Mouse (Mus musculus): ENCODE data around the gene Cd5l. TPM values are rescaled to one million over a fixed set of nuclear protein-coding genes. Genes with fewer than 3 reads are reported as not detected.
"Not testable (repeated sequence)": the region's sequence is repeated elsewhere in the genome, so short reads cannot be mapped to it uniquely, and the experiment has no call there.

Cd5l gene
- polyA plus RNA-seq, 1 experiment from 2014 or later: 0.22 TPM

DNA sequence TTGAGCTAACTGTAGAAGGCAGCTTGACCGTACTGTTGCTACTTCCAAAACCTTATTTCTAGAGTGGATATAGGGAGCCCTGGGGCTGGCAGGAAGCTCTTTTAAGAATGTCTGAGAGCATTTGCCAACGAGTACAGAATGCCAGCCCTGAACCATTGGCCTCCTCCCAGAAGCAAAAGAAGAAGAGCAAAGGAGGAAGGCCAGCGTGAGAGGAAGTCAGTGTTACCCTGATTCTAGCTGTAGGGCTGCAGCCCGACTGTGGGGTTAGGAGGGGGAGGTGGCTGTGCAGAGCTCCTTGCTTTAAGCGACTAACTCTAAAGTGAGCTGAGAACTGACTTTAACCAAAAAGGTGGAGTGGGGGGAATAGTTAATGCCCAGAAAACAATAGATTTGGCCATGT, 11.5 kb downstream of the Cd5l start:
- no peaks in the 10 kb centered on the region for H3K4me1 ChIP-seq (ENCODE audit: control insufficient read depth, insufficient read depth, low read length)
- no peaks in the 10 kb centered on the region for H3K9me3 ChIP-seq (replicated peaks; ENCODE audit: control insufficient read depth, low read length)
- no peak overlapping the region for H3K27ac ChIP-seq (ENCODE audit: low read length)
- no peak overlapping the region for H3K4me2 ChIP-seq (ENCODE audit: low read depth, low read length)
- no peaks in the 10 kb centered on the region for H3K27me3 ChIP-seq (ENCODE audit: control insufficient read depth, insufficient read depth, low read length)
- WGBS: 64% methylated on average over 5 of the region's 5 CpGs
- H3K36me3 ChIP-seq (ENCODE audit: control insufficient read depth, insufficient read depth): no peaks in the 10 kb centered on the region
- ATAC-seq (replicated peaks; ENCODE audit: extremely low read depth, insufficient read depth, low FRiP score): no peak
- H3K4me3 ChIP-seq (ENCODE audit: low read length): no peak overlapping the region
- H3K9ac ChIP-seq (ENCODE audit: low read length): no peak overlapping the region

DNA sequence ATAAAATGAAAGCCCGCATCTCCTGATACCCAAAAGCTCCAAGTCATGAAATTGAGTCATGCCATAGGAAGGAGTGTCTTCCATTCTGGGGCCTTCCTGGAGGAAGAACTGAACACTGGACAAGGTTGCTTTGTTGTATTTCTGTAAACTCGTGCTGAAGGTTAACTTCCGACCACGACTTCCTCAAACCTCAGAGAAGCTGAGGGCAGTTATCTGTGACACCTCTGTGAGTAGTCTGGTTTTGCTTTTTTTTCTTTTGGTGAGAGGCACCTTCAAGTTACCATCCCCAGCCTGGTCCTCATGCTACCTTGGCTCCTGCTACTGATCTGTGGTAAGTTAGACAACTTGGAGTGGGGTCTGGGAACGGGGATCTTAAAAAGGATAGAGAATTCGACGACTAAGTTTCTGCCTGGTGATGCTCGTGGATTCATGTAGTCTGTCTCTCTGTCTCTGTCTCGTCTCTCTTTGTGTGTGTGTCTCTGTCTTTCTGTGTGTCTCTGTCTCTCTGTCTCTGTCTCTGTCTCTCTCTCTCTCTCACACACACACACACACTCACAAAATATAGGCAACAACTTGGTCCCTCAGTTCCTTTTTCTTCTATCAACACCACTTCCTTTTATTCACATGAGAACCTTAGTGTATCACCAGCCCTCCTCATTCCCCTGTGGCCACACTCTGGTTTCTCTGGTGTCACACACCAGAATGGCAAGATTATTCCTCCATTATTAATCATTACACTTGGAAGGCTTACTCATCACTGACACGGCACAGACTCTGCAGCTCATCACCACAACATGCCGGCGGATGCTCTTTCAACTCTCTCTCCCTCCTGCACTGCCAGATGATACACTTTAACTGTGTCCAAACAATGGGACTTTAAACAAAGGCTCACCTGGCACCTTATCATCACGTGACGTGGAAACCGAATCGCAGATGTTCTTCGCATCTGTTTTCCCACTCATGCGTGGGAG, 18.8 kb downstream of the Cd5l start, which contains the start of gene Fcrl1:
Gene Fcrl1, plus strand, starts transcription at position 193 of the 971 bp plus-strand sequence.
- peaks cover 3% of the 10 kb centered on the region; the same call in 1 of the 2 replicates for H3K4me1 ChIP-seq (ENCODE audit: control insufficient read depth, insufficient read depth, low read length)
- H3K4me3 ChIP-seq (ENCODE audit: low read length): no peak within 1 kb of the TSS
- H3K9ac ChIP-seq (ENCODE audit: low read length): no peak within 1 kb of the TSS
- H3K27ac ChIP-seq (ENCODE audit: low read length): no peak within 1 kb of the TSS
- no peaks in the 10 kb centered on the region for H3K9me3 ChIP-seq (replicated peaks; ENCODE audit: control insufficient read depth, low read length)
- no peaks in the 10 kb centered on the region for H3K36me3 ChIP-seq (ENCODE audit: control insufficient read depth, insufficient read depth)
- no peak within 1 kb of the TSS for H3K4me2 ChIP-seq (ENCODE audit: low read depth, low read length)
- no peak for ATAC-seq (replicated peaks; ENCODE audit: extremely low read depth, insufficient read depth, low FRiP score)
- no peaks in the 10 kb centered on the region for H3K27me3 ChIP-seq (ENCODE audit: control insufficient read depth, insufficient read depth, low read length)
- 69% methylated on average over 18 of the region's 18 CpGs for WGBS

DNA sequence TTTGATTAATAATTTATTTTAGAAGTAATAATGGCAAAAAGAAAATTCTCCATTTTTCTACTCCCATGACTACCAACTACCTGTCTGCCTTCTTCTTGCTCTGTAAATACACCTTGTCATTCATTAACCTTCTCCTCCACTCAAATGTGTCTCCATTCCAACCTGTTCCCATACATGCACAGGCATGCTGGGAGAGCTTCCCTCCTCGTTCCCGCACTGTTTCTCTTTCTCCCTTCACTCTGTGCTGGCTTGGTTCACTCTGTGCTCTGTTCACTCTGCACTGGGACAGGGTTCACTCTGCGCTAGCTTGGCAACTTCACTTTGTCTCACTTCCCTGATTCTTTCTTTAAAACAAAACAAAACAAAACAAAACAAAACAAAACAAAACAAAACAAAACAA, 19.5 kb downstream of the Cd5l start:
- no peak overlapping the region for H3K4me3 ChIP-seq (ENCODE audit: low read length)
- 57% methylated on average over 3 of the region's 3 CpGs for WGBS
- no peaks in the 10 kb centered on the region for H3K36me3 ChIP-seq (ENCODE audit: control insufficient read depth, insufficient read depth)
- no peak overlapping the region for H3K27ac ChIP-seq (ENCODE audit: low read length)
- no peaks in the 10 kb centered on the region for H3K27me3 ChIP-seq (ENCODE audit: control insufficient read depth, insufficient read depth, low read length)
- no peak for ATAC-seq (replicated peaks; ENCODE audit: extremely low read depth, insufficient read depth, low FRiP score)
- no peak overlapping the region for H3K9ac ChIP-seq (ENCODE audit: low read length)
- peaks cover 6% of the 10 kb centered on the region; the same call in 1 of the 2 replicates for H3K4me1 ChIP-seq (ENCODE audit: control insufficient read depth, insufficient read depth, low read length)
- H3K9me3 ChIP-seq (replicated peaks; ENCODE audit: control insufficient read depth, low read length): no peaks in the 10 kb centered on the region
- no peak overlapping the region for H3K4me2 ChIP-seq (ENCODE audit: low read depth, low read length)

DNA sequence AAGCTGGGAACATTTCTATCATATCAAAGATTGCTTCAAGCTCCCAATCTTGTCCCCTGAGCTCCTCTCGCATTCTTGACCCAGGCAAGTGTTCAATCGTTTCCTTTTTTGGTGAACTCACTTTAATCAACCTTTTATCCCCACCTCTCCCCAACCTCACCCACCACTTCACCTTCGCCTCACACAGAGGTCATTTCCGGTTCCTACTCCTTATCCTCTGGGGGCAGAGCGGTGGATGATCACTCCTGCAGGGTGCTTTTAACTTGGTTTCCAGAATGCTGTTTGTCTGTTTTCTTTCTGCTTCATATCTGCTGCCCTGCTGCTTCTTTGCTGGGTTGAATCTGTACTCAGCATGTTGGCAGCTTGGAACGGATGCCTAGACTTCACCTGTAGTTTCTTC, 20.0 kb downstream of the Cd5l start:
- H3K36me3 ChIP-seq (ENCODE audit: control insufficient read depth, insufficient read depth): no peaks in the 10 kb centered on the region
- no peak for ATAC-seq (replicated peaks; ENCODE audit: extremely low read depth, insufficient read depth, low FRiP score)
- WGBS: 36% methylated on average over 6 of the region's 6 CpGs

DNA sequence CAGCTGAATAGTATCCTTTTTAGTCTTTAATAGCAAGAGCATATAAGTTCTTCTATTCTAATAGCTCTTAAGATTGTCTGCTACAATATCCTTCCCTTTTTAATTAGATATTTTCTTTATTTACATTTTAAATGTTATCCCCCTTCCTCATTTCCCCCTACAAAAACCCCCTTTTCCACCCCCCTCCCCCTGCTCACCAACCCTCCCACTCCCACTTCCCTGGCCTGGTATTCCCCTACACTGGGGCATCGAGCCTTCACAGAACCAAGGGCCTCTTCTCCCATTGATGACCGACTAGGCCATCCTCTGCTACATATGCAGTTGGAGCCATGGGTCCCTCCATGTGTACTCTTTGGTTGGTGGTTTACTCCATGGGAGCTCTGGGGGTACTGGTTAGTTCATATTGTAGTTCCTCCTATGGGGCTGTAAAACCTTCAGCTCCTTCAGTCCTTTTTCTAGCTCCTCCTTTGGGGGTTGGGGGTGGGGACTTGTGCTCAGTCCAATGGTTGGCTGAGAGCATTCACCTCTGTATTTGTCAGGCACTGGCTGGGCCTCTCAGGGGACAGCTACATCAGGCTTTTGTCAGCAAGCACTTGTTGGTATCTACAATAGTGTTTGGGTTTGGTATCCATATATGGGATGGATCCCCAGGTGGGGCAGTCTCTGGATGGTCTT, 22.1 kb downstream of the Cd5l start:
- H3K4me1 ChIP-seq (ENCODE audit: control insufficient read depth, insufficient read depth, low read length); H3K4me3 ChIP-seq (ENCODE audit: low read length); H3K36me3 ChIP-seq (ENCODE audit: control insufficient read depth, insufficient read depth); H3K9ac ChIP-seq (ENCODE audit: low read length); ATAC-seq (replicated peaks; ENCODE audit: extremely low read depth, insufficient read depth, low FRiP score); H3K9me3 ChIP-seq (replicated peaks; ENCODE audit: control insufficient read depth, low read length); H3K4me2 ChIP-seq (ENCODE audit: low read depth, low read length); H3K27ac ChIP-seq (ENCODE audit: low read length); H3K27me3 ChIP-seq (ENCODE audit: control insufficient read depth, insufficient read depth, low read length): not testable (repeated sequence)
- WGBS: 83% methylated on average over 2 of the region's 2 CpGs

More for the DNA sequence above, 20.0 kb downstream of the Cd5l start:
- peaks cover 6% of the 10 kb centered on the region; the same call in 1 of the 2 replicates for H3K4me1 ChIP-seq (ENCODE audit: control insufficient read depth, insufficient read depth, low read length)
- H3K4me2 ChIP-seq (ENCODE audit: low read depth, low read length): no peak overlapping the region
- no peak overlapping the region for H3K27ac ChIP-seq (ENCODE audit: low read length)
- H3K9ac ChIP-seq (ENCODE audit: low read length): no peak overlapping the region
- H3K4me3 ChIP-seq (ENCODE audit: low read length): no peak overlapping the region
- no peaks in the 10 kb centered on the region for H3K27me3 ChIP-seq (ENCODE audit: control insufficient read depth, insufficient read depth, low read length)
- H3K9me3 ChIP-seq (replicated peaks; ENCODE audit: control insufficient read depth, low read length): no peaks in the 10 kb centered on the region

DNA sequence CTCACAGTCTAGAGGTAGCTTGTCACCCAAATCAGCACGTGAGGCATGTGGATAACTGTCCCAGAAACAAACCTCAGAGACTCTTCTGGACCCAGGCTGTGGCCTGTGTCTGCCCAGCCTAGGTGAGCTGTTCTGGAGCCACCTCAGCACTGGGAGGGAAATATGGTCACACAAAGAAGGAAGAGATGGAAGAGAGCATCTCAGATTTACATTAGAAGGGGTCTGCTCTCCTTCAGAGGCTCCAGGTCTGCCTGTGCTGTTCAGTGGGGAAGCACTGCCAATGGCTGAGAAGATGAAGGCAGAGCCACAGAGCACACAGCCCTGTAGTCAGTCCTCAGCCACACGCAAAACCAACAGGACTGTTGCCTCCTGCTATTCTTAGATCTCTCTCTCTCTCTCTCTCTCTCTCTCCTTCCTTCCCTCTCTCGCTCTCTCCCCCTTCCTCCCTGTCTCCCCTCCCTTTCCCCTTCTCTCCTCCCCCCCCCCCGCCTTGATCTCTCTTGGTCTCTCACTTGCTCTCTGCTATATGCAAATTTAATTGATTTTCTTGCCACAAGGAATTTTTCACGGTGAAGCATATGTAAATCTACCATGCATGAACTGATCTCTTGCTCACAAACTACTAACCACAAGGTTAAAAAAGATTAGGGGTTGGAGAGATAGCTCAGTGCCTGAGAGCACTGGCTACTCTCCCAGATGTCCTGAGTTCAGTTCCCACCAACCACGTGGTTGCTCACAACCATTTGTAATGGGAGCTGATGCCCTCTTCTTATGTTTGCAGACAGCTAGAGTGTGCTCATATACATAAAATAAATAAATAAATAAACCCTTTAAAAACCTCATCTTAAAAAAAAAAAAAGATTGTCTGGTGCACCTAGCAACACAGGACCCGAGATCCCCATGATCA, 24.4 kb downstream of the Cd5l start:
- Histone ChIP-seq H3K9me3 (replicated peaks; ENCODE audit: control insufficient read depth, low read length) (no peaks in the 10 kb centered on the region), H3K36me3 (ENCODE audit: control insufficient read depth, insufficient read depth) (no peaks in the 10 kb centered on the region), H3K4me2 (ENCODE audit: low read depth, low read length) (no peak overlapping the region), H3K4me1 (ENCODE audit: control insufficient read depth, insufficient read depth, low read length) (peaks cover 6% of the 10 kb centered on the region; the same call in 1 of the 2 replicates), H3K27me3 (ENCODE audit: control insufficient read depth, insufficient read depth, low read length) (no peaks in the 10 kb centered on the region), H3K4me3 (ENCODE audit: low read length) (no peak overlapping the region), H3K27ac (ENCODE audit: low read length) (no peak overlapping the region), H3K9ac (ENCODE audit: low read length) (no peak overlapping the region)
- no peak for ATAC-seq (replicated peaks; ENCODE audit: extremely low read depth, insufficient read depth, low FRiP score)
- 53% methylated on average over 7 of the region's 7 CpGs for WGBS

DNA sequence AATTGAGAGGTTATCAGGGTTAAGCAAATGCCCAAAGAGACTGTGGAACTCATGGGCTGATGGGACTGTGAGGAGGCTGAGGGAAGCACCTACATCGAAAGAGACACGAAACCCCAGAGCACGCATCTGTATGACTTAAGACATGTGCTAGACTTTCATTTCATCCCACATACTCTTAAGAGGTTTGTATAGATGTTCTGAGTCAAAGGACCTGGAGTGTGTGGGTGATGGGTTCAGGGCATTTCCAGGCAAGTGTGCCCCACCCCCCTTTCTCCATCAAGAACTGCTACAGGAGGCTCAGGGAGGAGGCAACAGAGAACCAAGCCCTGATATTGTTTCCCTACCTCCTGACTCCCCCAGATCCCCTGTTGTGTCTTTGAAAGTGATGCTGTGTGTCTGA, 25.6 kb downstream of the Cd5l start:
- H3K36me3 ChIP-seq (ENCODE audit: control insufficient read depth, insufficient read depth): no peaks in the 10 kb centered on the region
- H3K27me3 ChIP-seq (ENCODE audit: control insufficient read depth, insufficient read depth, low read length): no peaks in the 10 kb centered on the region
- no peaks in the 10 kb centered on the region for H3K9me3 ChIP-seq (replicated peaks; ENCODE audit: control insufficient read depth, low read length)
- H3K27ac ChIP-seq (ENCODE audit: low read length): no peak overlapping the region
- ATAC-seq (replicated peaks; ENCODE audit: extremely low read depth, insufficient read depth, low FRiP score): no peak
- H3K4me3 ChIP-seq (ENCODE audit: low read length): no peak overlapping the region
- 0 out of 2 replicates have a peak, but pooled peaks cover 2% of the 10 kb centered on the region for H3K4me1 ChIP-seq (ENCODE audit: control insufficient read depth, insufficient read depth, low read length)
- no peak overlapping the region for H3K4me2 ChIP-seq (ENCODE audit: low read depth, low read length)
- 88% methylated on average over 3 of the region's 3 CpGs for WGBS
- no peak overlapping the region for H3K9ac ChIP-seq (ENCODE audit: low read length)

DNA sequence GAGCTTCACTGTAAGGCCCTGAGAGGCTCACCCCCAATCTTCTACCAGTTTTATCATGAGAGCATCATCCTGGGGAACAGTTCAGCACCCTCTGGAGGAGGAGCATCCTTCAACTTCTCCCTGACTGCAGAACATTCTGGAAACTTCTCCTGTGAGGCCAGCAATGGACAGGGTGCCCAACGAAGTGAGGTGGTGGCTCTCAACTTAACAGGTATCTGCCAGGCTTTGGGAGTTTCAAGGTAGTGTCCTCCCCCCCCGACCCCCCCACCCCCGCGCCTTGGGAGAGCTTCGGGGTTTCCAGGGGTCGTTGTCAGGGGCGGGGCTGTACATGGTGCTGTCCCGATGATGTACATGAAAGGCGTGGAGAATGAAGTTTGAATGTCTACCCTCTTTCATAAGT, 27.4 kb downstream of the Cd5l start:
- WGBS: 77% methylated on average over 9 of the region's 9 CpGs

More for the DNA sequence above, 27.4 kb downstream of the Cd5l start:
- no peaks in the 10 kb centered on the region for H3K36me3 ChIP-seq (ENCODE audit: control insufficient read depth, insufficient read depth)
- no peak overlapping the region for H3K4me2 ChIP-seq (ENCODE audit: low read depth, low read length)
- H3K4me3 ChIP-seq (ENCODE audit: low read length): no peak overlapping the region
- H3K27me3 ChIP-seq (ENCODE audit: control insufficient read depth, insufficient read depth, low read length): no peaks in the 10 kb centered on the region
- H3K9me3 ChIP-seq (replicated peaks; ENCODE audit: control insufficient read depth, low read length): no peaks in the 10 kb centered on the region
- H3K9ac ChIP-seq (ENCODE audit: low read length): no peak overlapping the region
- no peak overlapping the region for H3K27ac ChIP-seq (ENCODE audit: low read length)
- ATAC-seq (replicated peaks; ENCODE audit: extremely low read depth, insufficient read depth, low FRiP score): no peak
- H3K4me1 ChIP-seq (ENCODE audit: control insufficient read depth, insufficient read depth, low read length): 0 out of 2 replicates have a peak, but pooled peaks cover 2% of the 10 kb centered on the region
